Mouse (Mus musculus) liver, adult 2 months (tissue): ENCODE results near the gene Calm2. TPM values are rescaled to one million over a fixed set of nuclear protein-coding genes. Genes with fewer than 3 reads are reported as not detected.

Experiments used
- DNase-seq: peaks from one replicate; pipeline ENCODE4 v3.0.0-alpha.2; 2011; ENCODE audit warnings: low read depth, low spot score; ENCODE audit errors: extremely low read depth
- H3K27ac ChIP-seq: fragments of 200-500 bp; replicated peaks from 2 replicates; pipeline ENCODE4 v1.5.1; 2012; ENCODE audit warnings: low read depth, mild to moderate bottlenecking, control low read depth, inconsistent platforms, low read length; ENCODE audit not compliant: insufficient read depth
- H3K27me3 ChIP-seq: fragments of 200-500 bp; 2 replicates; pipeline ENCODE4 v1.6.1; 2012; ENCODE audit warnings: mild to moderate bottlenecking, moderate library complexity, low read length, inconsistent platforms; ENCODE audit not compliant: control insufficient read depth, insufficient read depth
- H3K36me3 ChIP-seq: fragments of 200-500 bp; 2 replicates; pipeline ENCODE4 v1.6.1; 2012; ENCODE audit warnings: low read length, inconsistent platforms; ENCODE audit not compliant: control insufficient read depth, insufficient read depth
- H3K4me1 ChIP-seq: fragments of 200-500 bp; 2 replicates; pipeline ENCODE4 v1.6.1; 2011; ENCODE audit warnings: low read length; ENCODE audit not compliant: control insufficient read depth, insufficient read depth
- H3K4me3 ChIP-seq: fragments of 200-500 bp; 2 replicates; pipeline ENCODE4 v1.5.1; 2011; ENCODE audit warnings: low read depth, mild to moderate bottlenecking, control low read depth, low read length, moderate library complexity; ENCODE audit not compliant: insufficient read depth
- H3K79me2 ChIP-seq: fragments of 200-500 bp; 2 replicates; pipeline ENCODE4 v1.6.1; 2012; ENCODE audit warnings: inconsistent platforms, mild to moderate bottlenecking, low read length, moderate library complexity; ENCODE audit not compliant: control insufficient read depth, insufficient read depth
- H3K9ac ChIP-seq: fragments of 200-500 bp; 2 replicates; pipeline ENCODE4 v1.6.1; 2012; ENCODE audit warnings: low read depth, mild to moderate bottlenecking, control low read depth, inconsistent platforms, low read length
- CTCF ChIP-seq: fragments of 200-500 bp; IDR thresholded peaks from 2 replicates; pipeline ENCODE4 v1.5.1; 2011; ENCODE audit warnings: low read depth, low read length, control low read depth
- POLR2A ChIP-seq: fragments of 200-500 bp; IDR thresholded peaks from 2 replicates; pipeline ENCODE4 v1.6.1; 2011; ENCODE audit warnings: low read length, control low read depth; ENCODE audit not compliant: insufficient read depth; ENCODE audit errors: extremely low read depth
- WGBS: fragments of 180-500 bp; shearing (Covaris S2); methylation state at CpG from one replicate; pipeline ENCODE4 v1.1.7; 2018; 5-methylcytosine and 5-hydroxymethylcytosine counted together
- polyA plus RNA-seq: library from polyadenylated mRNA; depleted of rRNA; stranded (reverse); fragments of >200 nt; gene quantifications from 2 replicates; pipeline ENCODE4 v1.2.3, GENCODE M21; 2012
- total RNA-seq: library from RNA; depleted of rRNA; stranded (reverse); fragments of >200 nt; gene quantifications from 2 replicates; pipeline ENCODE4 v1.2.3, GENCODE M21; 2014

The Calm2 gene
- total and polyA plus RNA-seq, 2 experiments: 19.7 to 257 TPM

GRCm38 (mm10) chr17:87433929-87434328 is 12.8 kb downstream of the Calm2 start:
- H3K9ac ChIP-seq: no peak overlapping the region
- peaks cover 4% of the 10 kb centered on the region for H3K79me2 ChIP-seq
- H3K4me1 ChIP-seq: peaks cover 6% of the 10 kb centered on the region; the same call in 1 of the 2 replicates
- TF ChIP-seq POLR2A (no peak), CTCF (no peak)
- H3K27ac ChIP-seq: no peak overlapping the region
- no peak for DNase-seq
- WGBS: 92% methylated on average over 3 of the region's 3 CpGs
- peaks cover 33% of the 10 kb centered on the region for H3K36me3 ChIP-seq
- H3K27me3 ChIP-seq: no peaks in the 10 kb centered on the region
- no peak overlapping the region for H3K4me3 ChIP-seq

- Histone ChIP-seq H3K4me1 (peaks cover 6% of the 10 kb centered on the region; the same call in 1 of the 2 replicates), H3K4me3 (no peak overlapping the region), H3K9ac (no peak overlapping the region), H3K27ac (no peak overlapping the region), H3K36me3 (peaks cover 33% of the 10 kb centered on the region), H3K27me3 (no peaks in the 10 kb centered on the region), H3K79me2 (no peaks in the 10 kb centered on the region; the same call in none of the 2 replicates)
- TF ChIP-seq POLR2A (no peak), CTCF (no peak)
- WGBS: 99% methylated on average over 5 of the region's 5 CpGs
- no peak for DNase-seq
Observed at GRCm38 (mm10) chr17:87432743-87433142, 14.0 kb downstream of the Calm2 start.

GRCm38 (mm10) chr17:87432314-87432713 is 14.4 kb downstream of the Calm2 start:
- no peaks in the 10 kb centered on the region; the same call in 1 of the 2 replicates for H3K79me2 ChIP-seq
- TF ChIP-seq POLR2A: no peak
- no peak for TF ChIP-seq CTCF
- H3K9ac ChIP-seq: no peak overlapping the region
- no peaks in the 10 kb centered on the region for H3K27me3 ChIP-seq
- no peak for DNase-seq
- no peak overlapping the region for H3K27ac ChIP-seq
- peaks cover 2% of the 10 kb centered on the region; the same call in 1 of the 2 replicates for H3K4me1 ChIP-seq
- H3K4me3 ChIP-seq: no peak overlapping the region
- peaks cover 33% of the 10 kb centered on the region for H3K36me3 ChIP-seq

DNA sequence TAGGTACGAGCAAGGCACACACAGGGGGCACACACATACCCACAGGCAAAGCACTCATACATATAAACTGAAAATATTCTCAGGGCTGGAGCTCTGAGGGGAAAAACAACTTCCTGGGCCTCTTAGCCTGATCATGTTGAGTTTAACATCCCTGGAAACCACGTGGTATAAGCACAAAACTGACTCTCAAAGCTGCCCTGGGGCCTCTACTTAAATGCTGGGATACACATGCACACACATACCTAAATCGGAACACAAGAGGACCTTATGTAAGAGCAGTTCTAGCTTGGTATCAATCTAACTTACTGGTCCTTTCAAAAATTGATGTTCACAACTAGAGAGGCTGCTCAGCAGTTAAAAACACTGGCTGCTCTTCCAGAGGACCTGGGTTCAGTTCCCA is 17.3 kb downstream of the Calm2 start:
- no peak overlapping the region for H3K4me3 ChIP-seq
- H3K27ac ChIP-seq: no peak overlapping the region
- no peaks in the 10 kb centered on the region for H3K4me1 ChIP-seq
- H3K9ac ChIP-seq: no peak overlapping the region
- H3K79me2 ChIP-seq: no peaks in the 10 kb centered on the region
- no peaks in the 10 kb centered on the region for H3K27me3 ChIP-seq
- no peak for DNase-seq
- TF ChIP-seq CTCF (no peak), POLR2A (no peak)
- 88% methylated on average over 3 of the region's 3 CpGs for WGBS
- H3K36me3 ChIP-seq: peaks cover 16% of the 10 kb centered on the region

- WGBS: 67% methylated on average over 24 of the region's 24 CpGs
- no peaks in the 10 kb centered on the region for H3K27me3 ChIP-seq
- H3K9ac ChIP-seq: no peak within 1 kb of the TSS
Observed at GRCm38 (mm10) chr17:87427511-87427910, 19.2 kb downstream of the Calm2 start, which contains the start of gene Stpg4. Gene Stpg4, minus strand, starts transcription at chr17:87427741.

GRCm38 (mm10) chr17:87418082-87418481 is 28.7 kb downstream of the Calm2 start:
- no peaks in the 10 kb centered on the region for H3K36me3 ChIP-seq
- no peak overlapping the region for H3K27ac ChIP-seq
- no peaks in the 10 kb centered on the region for H3K79me2 ChIP-seq
- TF ChIP-seq CTCF (no peak), POLR2A (no peak)
- no peaks in the 10 kb centered on the region for H3K27me3 ChIP-seq
- H3K4me1 ChIP-seq: no peaks in the 10 kb centered on the region
- 76% methylated on average over 7 of the region's 7 CpGs for WGBS
- H3K4me3 ChIP-seq: no peak overlapping the region
- no peak overlapping the region for H3K9ac ChIP-seq
- no peak for DNase-seq

More at GRCm38 (mm10) chr17:87427511-87427910, 19.2 kb downstream of the Calm2 start, which contains the start of gene Stpg4:
- Histone ChIP-seq H3K4me3 (no peak within 1 kb of the TSS), H3K27ac (no peak within 1 kb of the TSS), H3K79me2 (no peaks in the 10 kb centered on the region), H3K4me1 (no peaks in the 10 kb centered on the region), H3K36me3 (peaks cover 9% of the 10 kb centered on the region)
- DNase-seq: no peak
- no peak for TF ChIP-seq CTCF
- no peak for TF ChIP-seq POLR2A
